In genomic region chr4:155837404-155838010, GRCm38 (mm10) we compare ENCODE assay signal across 8 mouse cellular contexts. TPM values are rescaled to one million over a fixed set of nuclear protein-coding genes. Genes with fewer than 3 reads are reported as not detected.
DNase-seq lines count a peak whose midpoint lies in the region; ATAC-seq lines count a peak whose summit lies in the region.
"Had no signal": no experiment of that assay in that cellular context is flagged by ENCODE, and none has a peak within 500 bp of the region (broad histone marks: within the 10 kb centered on the region; RNA-seq: fewer than 3 reads in every experiment).

No protein-coding gene starts in this region.

- H3K36me3 ChIP-seq in embryonic facial prominence, embryonic 13.5 days: peaks cover 15% of the 10 kb centered on the region
- H3K36me3 ChIP-seq in kidney, embryonic 15.5 days: peaks cover 14% of the 10 kb centered on the region
- peaks cover 11% of the 10 kb centered on the region for H3K36me3 ChIP-seq in megakaryocyte, embryonic 14.5 days (replicated peaks; ENCODE audit: low read length)

- no peak overlapping the region for H3K4me3 ChIP-seq in embryonic facial prominence, embryonic 13.5 days
- H3K4me3 ChIP-seq in kidney, embryonic 15.5 days (replicated peaks): no peak overlapping the region
- peak overlapping the region; percentile 83 for H3K4me3 ChIP-seq in megakaryocyte, embryonic 14.5 days (replicated peaks)

- peaks cover 56% of the 10 kb centered on the region for H3K4me1 ChIP-seq in embryonic facial prominence, embryonic 13.5 days
- peaks cover 64% of the 10 kb centered on the region for H3K4me1 ChIP-seq in kidney, embryonic 15.5 days
- peaks cover 72% of the 10 kb centered on the region for H3K4me1 ChIP-seq in megakaryocyte, embryonic 14.5 days

- H3K9me3 ChIP-seq in embryonic facial prominence, embryonic 13.5 days: no peaks in the 10 kb centered on the region
- H3K9me3 ChIP-seq in kidney, embryonic 15.5 days (replicated peaks): no peaks in the 10 kb centered on the region
- no peaks in the 10 kb centered on the region for H3K9me3 ChIP-seq in megakaryocyte, embryonic 14.5 days

- DNase-seq in heart, adult 18-20 months: peak; percentile 72 to 85
- no peak for DNase-seq in embryo, embryonic 10 days (ENCODE audit: low spot score)
- no peak for DNase-seq in right cerebral cortex, postnatal 36 days (ENCODE audit: low spot score in 2 of 2)
- no peak for DNase-seq in left cerebral cortex, adult 9 months (ENCODE audit: low spot score in 2 of 2)
- DNase-seq: midbrain, embryonic 14.5 days had no signal

- peak overlapping the region; percentile 14; the same call in 1 of the 2 replicates for H3K4me2 ChIP-seq in embryonic facial prominence, embryonic 13.5 days
- no peak overlapping the region for H3K4me2 ChIP-seq in kidney, embryonic 15.5 days

- H3K27me3 ChIP-seq in embryonic facial prominence, embryonic 13.5 days: peaks cover 6% of the 10 kb centered on the region; the same call in 1 of the 2 replicates
- no peaks in the 10 kb centered on the region for H3K27me3 ChIP-seq in kidney, embryonic 15.5 days
- peaks cover 30% of the 10 kb centered on the region for H3K27me3 ChIP-seq in megakaryocyte, embryonic 14.5 days (replicated peaks)

- no peak overlapping the region for H3K9ac ChIP-seq in embryonic facial prominence, embryonic 13.5 days
- H3K9ac ChIP-seq in kidney, embryonic 15.5 days: no peak overlapping the region

- WGBS in embryonic facial prominence, embryonic 13.5 days: 74% methylated on average over 11 of the region's 11 CpGs
- 75% methylated on average over 11 of the region's 11 CpGs for WGBS in kidney, embryonic 15.5 days

- peak overlapping the region; percentile 86 for H3K27ac ChIP-seq in embryonic facial prominence, embryonic 13.5 days
- H3K27ac ChIP-seq in kidney, embryonic 15.5 days: peak overlapping the region; percentile 91

- ATAC-seq in embryonic facial prominence, embryonic 13.5 days (ENCODE audit: insufficient number of reproducible peaks, insufficient read depth, low FRiP score, low TSS enrichment, low read depth): no peak
- no peak for ATAC-seq in kidney, embryonic 15.5 days (replicated peaks; ENCODE audit: low FRiP score)

RNA-seq across cellular contexts. Expression of gene Mxra8, which starts 2.0 kb away (rescaled TPM):
- 69.6 and 71.8 TPM in 2 replicates for polyA plus RNA-seq in embryonic facial prominence, embryonic 13.5 days (2015; fragmentation: Nextera tagmentation; extraction: Ambion mirVana)
- 10 to 100 TPM; 22.0 to 26.6 TPM for total RNA-seq in heart, adult 18-20 months (2021)
- polyA plus RNA-seq in kidney, embryonic 15.5 days (2015; fragmentation: Nextera tagmentation; extraction: Ambion mirVana): 90.7 and 106 TPM in 2 replicates
- 0.13 TPM in 1 of 2 replicates, not detected in the other for polyA plus RNA-seq in megakaryocyte, embryonic 14.5 days (2012; ENCODE audit: insufficient read depth, low replicate concordance)

RNA-seq across cellular contexts. Expression of gene Aurkaip1, which starts 6.4 kb away (rescaled TPM):
- polyA plus RNA-seq in embryonic facial prominence, embryonic 13.5 days (2015; fragmentation: Nextera tagmentation; extraction: Ambion mirVana): 131 and 150 TPM in 2 replicates
- total RNA-seq in heart, adult 18-20 months (2021): 100 to 1,000 TPM; 106 to 108 TPM
- 149 and 158 TPM in 2 replicates for polyA plus RNA-seq in kidney, embryonic 15.5 days (2015; fragmentation: Nextera tagmentation; extraction: Ambion mirVana)
- polyA plus RNA-seq in megakaryocyte, embryonic 14.5 days (2012; ENCODE audit: insufficient read depth, low replicate concordance): 60.6 and 341 TPM in 2 replicates

RNA-seq across cellular contexts. Expression of gene Dvl1, which starts 9.7 kb away (rescaled TPM):
- 4.0 and 5.4 TPM in 2 replicates for polyA plus RNA-seq in embryonic facial prominence, embryonic 13.5 days (2015; fragmentation: Nextera tagmentation; extraction: Ambion mirVana)
- 10 to 100 TPM; 45.0 to 51.5 TPM for total RNA-seq in heart, adult 18-20 months (2021)
- 5.2 and 5.3 TPM in 2 replicates for polyA plus RNA-seq in kidney, embryonic 15.5 days (2015; fragmentation: Nextera tagmentation; extraction: Ambion mirVana)
- 29.5 and 68.0 TPM in 2 replicates for polyA plus RNA-seq in megakaryocyte, embryonic 14.5 days (2012; ENCODE audit: insufficient read depth, low replicate concordance)

RNA-seq across cellular contexts. Expression of gene Ccnl2, which starts 25.2 kb away (rescaled TPM):
- 217 and 248 TPM in 2 replicates for polyA plus RNA-seq in embryonic facial prominence, embryonic 13.5 days (2015; fragmentation: Nextera tagmentation; extraction: Ambion mirVana)
- 10 to 100 TPM; 17.9 to 25.7 TPM for total RNA-seq in heart, adult 18-20 months (2021)
- 158 and 173 TPM in 2 replicates for polyA plus RNA-seq in kidney, embryonic 15.5 days (2015; fragmentation: Nextera tagmentation; extraction: Ambion mirVana)
- 8.4 and 15.4 TPM in 2 replicates for polyA plus RNA-seq in megakaryocyte, embryonic 14.5 days (2012; ENCODE audit: insufficient read depth, low replicate concordance)

RNA-seq across cellular contexts. Expression of gene Tas1r3, which starts 25.7 kb away (rescaled TPM):
- 0.55 and 0.62 TPM in 2 replicates for polyA plus RNA-seq in embryonic facial prominence, embryonic 13.5 days (2015; fragmentation: Nextera tagmentation; extraction: Ambion mirVana)
- total RNA-seq in heart, adult 18-20 months (2021): under 1 TPM; 0.22 to 0.23 TPM
- polyA plus RNA-seq in kidney, embryonic 15.5 days (2015; fragmentation: Nextera tagmentation; extraction: Ambion mirVana): 0.18 and 0.19 TPM in 2 replicates
- polyA plus RNA-seq in megakaryocyte, embryonic 14.5 days (2012; ENCODE audit: insufficient read depth, low replicate concordance): 0.22 and 1.7 TPM in 2 replicates

Comparison
In these comparisons a context has a peak if more than half of its experiments do, and no peak if none do; other contexts are left out.
1. DNase-seq: peak in heart, adult 18-20 months (2 of 2); none in embryo, embryonic 10 days (single experiment), right cerebral cortex, postnatal 36 days (0 of 2) and left cerebral cortex, adult 9 months (0 of 2).
2. RNA of gene Mxra8, which starts 2.0 kb away (polyA plus RNA-seq): 90.7 to 106 TPM in kidney, embryonic 15.5 days and 69.6 to 71.8 TPM in embryonic facial prominence, embryonic 13.5 days; 0.13 TPM in megakaryocyte, embryonic 14.5 days; every median in the first group is over 10 times any median in the second.